Mouse (Mus musculus) lung, postnatal 14 days (tissue): ENCODE data around the gene Mrm2.
"Not testable (repeated sequence)": the region's sequence is repeated elsewhere in the genome, so short reads cannot be mapped to it uniquely, and the experiment has no call there.

Experiments
- DNase-seq: peaks from one replicate; pipeline ENCODE4 v3.0.0; 2021

Gene Mrm2

DNA sequence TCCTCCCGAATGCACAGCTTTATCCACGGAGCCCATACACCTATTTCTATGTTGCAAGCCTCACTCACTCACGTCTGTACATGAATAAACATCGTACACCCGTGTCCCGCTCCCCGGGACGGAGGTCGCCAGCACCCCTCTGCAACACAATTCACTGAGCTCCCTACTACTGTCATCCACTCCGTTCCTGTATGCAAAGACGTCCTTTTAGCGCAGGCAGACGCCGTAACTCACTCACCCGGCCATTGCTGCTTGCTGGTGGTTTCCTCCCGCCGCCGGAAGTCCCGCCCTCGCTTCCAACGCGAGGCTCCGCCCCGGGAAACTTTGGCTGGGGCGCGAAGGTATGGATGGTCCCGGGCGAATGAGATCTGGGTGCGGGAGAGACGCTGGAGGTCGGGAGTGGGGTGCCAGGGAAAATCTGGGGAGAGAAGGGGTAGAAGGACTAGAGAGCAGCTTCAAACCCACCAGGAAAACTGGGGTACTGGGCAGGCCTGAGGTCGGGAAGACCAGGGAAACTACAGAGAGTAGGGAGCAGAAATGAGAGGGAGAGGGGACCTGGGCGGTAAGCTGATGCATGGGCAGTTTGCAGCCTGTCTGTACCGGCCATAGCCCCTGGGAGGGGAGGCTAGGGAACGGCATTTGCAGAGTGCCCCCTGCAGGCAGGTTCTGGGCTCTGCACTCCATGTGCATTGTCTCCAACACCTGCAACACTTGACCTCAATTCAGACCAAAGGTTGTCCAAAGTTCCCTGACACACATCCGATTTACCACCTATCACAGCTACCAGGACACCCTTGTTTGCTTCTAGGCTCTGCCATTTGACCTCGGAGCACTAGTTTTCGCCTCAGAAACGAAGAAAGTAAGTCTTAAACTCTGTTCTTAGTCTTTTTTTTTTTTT, at the start of gene Mrm2:
Gene Mrm2 (minus strand): TSS at position 284 of the 898 bp plus-strand sequence.
- peak; percentile 84 for DNase-seq

DNA sequence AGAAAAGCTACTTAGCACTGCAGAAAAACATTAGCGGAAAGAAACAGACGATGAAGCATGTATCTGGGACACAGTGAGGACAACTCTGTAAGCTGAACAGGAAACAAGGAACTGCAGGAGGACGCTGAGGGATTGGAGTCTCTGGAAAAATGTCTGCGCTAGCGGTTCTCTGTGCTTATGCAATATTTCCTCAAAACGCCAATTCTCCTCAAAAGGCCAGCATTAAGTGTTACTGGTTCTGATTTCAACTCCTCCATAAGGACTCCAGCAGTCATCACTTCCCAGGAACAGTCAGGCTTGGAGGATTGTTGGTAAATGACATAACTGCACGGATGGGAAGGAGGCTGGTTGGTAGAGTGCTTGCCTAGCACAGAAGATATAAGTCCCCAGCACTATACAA, 49.5 kb upstream of the Mrm2 start:
- DNase-seq: peak; percentile 20

DNA sequence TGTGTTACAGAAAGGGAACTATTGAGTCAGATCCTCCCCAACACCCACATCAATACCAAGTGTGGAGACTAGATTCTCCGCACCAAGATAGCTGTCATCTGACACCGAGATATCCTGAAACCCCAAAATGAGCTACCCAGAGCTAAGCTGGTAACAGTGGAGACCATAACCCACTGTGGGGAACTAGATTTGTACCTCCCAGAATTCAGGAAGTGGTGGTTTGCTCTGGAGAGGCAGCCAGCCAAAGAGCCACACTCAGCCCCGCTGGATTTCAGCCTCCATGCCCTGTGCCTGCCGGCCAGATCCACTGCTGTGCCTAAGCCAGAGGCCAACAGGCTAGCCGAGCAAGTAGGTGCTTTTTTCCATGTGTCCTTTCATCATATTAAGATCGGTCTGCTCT, 47.6 kb upstream of the Mrm2 start:
- DNase-seq: no peak

DNA sequence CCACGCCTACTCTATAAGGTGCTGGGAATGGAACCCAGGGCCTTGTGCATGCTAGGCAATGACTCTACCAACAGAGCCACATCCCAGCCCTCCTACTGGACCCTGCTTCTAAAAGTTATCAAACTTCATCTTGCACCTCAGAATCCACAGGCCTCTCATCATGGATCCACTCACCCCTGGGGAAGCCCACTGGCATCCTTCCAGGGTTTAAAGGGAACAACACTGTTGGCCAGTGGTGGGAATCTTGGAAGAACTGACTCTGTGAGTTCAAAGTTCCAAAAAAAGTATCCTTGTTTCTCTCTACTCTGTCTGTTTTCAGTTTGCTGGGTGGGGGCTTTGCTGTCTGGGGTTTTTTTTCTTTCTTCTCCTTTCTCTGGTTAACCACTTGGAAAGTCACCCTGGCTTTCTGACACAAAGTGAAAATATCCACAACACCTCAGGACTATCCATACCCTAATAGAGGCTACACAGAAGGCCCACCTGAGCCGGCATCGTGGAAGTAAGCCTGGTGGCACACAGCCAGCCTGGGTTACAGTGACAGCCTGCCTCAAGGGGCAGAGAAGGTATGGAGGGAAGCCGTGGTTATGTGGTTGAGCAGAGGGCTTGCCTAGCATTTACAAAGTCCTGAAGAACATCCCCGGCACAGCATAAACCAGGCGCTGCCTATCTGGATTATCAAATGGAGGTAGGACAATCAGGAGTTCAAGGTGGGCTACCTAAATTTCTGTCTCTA, 46.6 kb upstream of the Mrm2 start:
- no peak for DNase-seq

DNA sequence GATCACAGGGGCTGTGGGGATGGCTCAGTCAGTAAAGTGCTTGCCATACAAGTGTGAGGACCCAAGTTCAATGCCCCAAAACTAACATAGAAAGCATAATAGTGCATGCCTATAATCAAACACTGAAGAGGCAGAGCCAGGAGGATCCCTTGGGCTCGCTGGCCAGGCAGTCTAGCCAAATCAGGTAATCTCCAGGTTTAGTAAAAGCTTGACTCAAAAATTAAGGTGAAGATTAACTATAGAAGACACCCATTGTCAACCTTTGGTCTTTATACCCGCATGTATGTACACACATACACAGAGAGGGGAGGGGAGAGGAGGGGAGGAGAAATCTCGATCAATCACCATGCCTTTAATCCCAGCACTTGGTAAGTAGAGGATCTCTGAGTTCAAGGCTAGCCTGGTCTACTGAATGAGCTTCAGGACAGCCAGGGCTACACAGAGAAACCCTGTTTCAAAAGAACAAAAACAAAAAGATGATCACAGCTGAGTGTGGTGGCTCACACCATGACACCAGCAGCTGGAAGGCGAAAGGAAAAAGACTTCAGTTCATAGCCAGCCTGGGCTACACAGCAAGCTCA, 43.6 kb upstream of the Mrm2 start:
- DNase-seq: no peak

DNA sequence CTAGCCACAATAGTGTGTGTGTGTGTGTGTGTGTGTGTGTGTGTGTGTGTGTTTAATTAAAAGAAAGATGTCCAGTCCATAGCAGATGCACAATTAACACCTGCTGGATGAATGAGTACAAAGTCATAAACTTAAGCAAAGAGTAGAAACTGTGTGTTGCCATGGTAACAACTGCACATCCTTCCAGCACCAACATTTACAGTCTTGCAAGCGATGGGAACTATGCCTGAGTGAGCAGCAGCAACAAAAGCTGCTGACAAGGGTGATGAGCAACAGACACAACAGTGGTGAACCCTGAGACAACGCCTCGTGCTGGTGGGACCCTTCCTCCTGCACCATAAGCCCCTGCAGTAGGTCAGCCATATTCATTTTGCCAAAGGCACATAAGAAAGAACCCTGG, 42.5 kb upstream of the Mrm2 start:
- DNase-seq: no peak

DNA sequence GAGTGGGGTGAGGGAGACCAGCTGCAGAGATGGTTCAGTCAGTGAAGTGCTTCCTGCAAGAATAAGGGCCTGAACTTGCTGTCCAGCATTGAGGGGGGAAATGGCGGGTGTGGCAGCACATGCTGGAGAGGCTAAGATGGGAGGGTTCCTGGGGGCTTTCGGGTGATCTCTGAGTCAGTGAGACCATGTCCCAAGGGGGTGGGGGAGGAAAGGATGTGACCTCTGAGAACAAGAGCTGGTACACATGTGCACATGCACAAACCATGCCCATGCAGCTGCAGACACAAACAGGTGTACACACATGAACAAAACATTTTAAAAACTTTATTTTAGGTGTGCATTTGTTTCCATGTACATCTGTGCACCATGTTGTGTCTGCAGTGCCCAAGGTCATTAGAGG, 42.0 kb upstream of the Mrm2 start:
- DNase-seq: no peak

DNA sequence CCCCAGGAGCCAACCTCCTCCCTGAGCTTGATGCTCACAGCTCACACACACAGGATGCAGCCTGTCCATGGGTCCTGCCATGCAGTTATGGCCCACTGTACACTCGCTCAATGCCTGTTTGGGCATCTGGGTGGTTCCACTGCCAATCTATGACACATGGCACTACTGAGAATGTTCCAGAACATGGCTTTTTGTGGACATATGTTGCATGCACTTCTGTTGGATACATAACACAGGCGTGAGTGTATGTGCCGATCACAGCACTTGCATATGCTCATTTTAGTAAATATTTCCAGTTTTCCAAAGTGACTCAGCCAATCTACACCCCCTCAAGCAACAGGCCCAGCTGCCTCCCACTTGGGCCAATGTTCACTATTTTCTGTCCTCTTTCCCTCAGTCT, 40.0 kb upstream of the Mrm2 start:
- DNase-seq: no peak

DNA sequence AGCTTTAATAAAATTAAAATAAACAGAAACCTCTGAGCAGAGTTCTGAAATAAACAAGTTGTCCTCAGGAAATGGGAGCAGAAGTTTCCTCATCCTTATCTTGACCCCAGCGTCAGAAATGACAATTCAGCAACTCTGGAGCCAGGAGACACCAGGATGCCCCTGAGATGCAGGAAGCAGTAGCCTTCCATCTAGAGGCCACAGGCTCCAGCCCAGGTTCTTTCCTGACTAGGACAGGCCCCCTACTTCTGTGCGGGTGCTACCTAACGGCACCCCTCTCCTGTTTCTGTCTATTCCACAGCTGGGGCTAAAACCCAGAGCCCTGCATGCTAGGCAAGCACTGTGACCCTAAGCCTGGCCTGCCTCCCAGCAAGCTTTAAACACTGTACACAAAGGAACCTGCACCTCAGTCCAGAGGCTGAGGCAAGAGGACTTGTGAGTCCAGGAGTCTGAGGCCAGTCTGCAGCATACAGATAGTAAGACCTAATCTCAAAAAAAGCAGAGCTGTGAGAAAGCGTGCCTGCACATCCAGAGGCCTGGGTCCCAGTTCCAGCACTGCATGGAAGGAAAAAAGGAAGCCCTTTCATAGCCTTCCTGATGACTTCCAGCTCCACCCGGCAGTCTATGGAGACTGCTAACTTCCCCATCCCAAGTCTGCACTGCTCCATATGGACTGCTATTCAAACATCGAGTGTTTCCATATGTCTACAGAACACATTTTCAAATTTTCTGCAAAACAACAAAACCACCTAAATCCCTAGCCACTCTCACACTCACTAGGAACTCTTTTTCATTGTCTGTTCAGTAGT, 39.0 kb upstream of the Mrm2 start:
- DNase-seq: peak; percentile 31

DNA sequence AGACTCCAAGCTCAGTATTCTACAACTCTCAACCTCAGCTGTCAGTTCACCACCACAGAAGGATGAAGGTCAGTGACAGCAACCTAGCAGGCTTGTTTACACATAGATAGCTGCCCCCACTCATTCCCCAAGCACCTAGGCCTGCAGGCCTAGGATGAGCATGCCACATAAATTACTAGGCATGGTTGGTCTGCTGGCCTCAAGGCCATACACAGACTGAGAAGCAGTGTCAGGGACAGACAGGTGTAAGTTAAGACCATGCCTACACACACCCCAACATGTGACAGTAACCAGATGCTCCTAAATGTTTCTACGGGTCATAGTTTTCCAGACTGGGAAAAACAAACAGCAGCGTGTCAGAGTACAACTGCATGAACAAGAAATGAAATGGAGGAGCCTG, 37.8 kb upstream of the Mrm2 start:
- no peak for DNase-seq

DNA sequence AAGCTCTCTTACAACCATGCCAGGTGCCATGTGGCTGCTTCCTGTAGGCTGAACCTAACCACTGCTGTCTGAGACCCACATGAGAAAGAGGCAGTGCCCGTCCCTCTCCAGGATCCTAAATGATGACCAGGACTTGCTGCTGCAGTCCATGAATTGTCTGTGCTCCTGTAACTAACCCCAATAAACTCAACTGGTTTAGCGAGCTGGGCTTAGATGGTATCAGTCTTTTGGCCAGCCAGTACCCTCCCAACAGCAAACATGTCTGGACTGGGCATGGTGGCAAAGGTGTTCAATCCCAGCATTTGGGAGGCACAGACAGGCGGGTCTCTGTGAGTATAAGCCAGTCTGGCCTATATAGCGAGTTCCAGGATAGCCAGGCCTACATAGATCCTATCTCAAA, 37.2 kb upstream of the Mrm2 start:
- no peak for DNase-seq

DNA sequence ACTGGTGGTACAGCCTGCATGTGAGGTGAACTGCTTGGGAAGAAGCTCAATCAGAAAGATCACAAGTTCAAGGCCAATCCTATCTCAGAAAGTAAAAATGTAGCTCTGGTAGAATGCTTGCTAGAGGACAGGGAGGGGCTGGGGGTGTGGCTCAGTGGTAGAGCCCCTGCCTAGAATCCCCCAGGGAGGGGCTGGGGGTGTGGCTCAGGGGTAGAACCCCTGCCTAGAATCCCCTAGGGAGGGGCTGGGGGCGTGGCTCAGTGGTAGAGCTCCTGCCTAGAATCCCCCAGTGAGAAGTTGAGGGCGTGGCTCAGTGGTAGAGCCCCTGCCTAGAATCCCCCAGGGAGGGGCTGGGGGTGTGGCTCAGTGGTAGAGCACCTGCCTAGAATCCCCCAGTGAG, 36.4 kb upstream of the Mrm2 start:
- not testable (repeated sequence) for DNase-seq

DNA sequence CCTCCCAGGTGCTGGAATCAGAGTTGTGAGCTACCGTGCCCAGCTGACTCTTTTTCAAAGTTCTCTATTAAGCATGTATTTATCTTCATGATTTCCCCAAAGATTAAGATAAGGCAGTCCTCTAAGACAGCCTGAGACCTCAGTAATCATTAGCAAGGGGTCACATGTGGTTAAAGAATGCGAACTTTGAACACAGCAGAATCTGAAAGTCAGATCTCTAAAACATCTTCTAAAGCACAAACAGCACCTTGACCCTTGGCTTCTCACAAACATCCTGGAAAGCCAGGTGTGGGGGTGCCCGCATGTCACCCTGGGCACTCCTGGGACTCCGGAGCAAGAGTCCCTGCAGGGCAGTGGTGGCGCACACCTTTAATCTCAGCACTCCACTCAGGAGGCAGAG, 32.7 kb upstream of the Mrm2 start:
- no peak for DNase-seq

DNA sequence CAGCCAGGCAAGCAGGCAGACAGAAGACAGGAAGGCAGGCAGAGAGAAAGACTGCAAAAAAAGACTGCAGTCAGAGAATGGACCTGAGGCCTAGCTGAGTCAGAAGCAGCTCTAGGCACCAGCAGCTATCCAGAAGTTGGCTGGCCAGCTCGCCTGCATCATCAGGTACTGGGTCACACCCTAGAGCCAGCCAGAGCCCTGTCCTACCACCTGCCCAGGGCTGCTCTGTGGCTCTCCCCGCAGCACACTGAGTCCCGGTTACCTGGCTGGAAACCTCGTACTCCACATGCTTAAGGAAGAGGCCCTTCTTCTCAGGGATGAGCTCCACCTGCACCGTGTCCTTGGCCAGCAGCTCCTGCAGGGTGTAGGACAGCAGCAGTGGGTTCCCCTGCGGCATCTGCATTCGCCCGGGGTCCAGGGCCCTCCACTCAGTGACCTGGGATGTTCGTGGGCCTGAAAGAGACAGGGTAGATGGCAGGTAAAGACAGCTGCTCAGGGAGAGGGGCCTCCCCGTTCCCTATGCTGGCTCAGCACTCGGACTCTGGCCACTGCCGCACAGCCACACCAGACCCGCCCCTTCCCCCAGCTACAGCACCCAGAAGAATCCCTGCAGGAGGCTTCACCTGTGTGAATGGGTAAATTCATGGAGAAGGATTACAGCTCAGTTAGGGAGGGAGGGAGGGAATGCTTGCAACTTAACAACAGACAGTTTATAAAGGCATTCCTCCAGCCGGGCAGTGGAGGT, 28.4 kb upstream of the Mrm2 start:
- DNase-seq: no peak

DNA sequence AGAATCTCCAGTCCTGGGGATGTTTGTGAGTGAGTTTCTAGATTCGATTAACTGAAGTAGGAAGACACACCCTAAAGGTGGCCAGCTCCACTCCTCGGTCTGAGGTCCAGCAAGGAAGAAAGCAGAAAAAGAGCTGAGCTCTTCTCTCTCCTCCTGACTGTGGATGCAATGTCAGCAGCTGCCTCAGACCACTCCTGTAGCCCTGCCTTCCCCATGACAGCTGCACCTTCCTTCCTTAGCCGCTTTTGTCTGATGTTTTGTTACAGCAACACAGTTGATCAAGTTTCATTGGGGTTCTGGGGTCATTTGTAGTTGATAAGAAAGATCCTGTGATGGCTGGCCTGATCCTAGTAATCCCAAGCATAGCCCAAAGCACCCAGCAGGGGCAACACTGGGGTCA, 25.8 kb upstream of the Mrm2 start:
- DNase-seq: no peak

DNA sequence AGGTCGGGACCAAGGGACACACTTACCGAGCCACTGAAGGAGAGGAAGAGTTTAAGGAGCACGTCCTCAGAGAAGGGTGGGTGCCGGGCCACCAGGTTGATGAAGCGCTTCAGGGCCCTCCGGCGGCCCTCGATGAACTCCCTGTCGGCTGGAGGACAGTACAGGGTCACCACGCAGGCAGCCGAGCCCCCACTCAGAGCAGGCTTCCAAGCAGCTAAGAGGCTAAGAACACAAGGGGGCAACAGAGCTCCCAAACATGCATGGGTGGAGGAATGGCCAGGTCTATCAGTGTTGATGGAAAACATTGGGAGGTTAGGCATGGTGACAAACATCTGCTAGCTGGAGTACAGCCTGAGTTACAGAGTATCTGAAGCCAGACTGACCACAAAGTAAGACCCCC, 24.2 kb upstream of the Mrm2 start:
- DNase-seq: no peak

DNA sequence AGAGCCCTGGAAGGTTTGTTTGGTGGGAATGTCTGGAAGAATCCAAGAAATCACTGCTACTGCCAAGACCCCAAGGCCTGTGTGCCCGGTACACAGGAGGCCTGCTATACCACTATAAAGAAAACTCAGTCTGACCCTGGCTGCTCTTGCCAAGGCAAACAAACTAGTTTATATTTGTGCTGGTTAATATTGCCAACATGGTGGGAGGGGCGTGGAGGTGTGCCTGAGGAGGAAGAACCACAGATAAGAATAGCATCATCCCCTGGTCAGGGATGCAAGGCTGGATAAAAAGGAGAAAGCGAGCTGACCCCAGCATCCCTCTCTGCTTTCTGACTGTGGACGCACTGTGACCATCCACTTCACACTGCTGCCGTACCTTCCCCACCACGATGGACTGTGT, 20.7 kb upstream of the Mrm2 start:
- DNase-seq: no peak

DNA sequence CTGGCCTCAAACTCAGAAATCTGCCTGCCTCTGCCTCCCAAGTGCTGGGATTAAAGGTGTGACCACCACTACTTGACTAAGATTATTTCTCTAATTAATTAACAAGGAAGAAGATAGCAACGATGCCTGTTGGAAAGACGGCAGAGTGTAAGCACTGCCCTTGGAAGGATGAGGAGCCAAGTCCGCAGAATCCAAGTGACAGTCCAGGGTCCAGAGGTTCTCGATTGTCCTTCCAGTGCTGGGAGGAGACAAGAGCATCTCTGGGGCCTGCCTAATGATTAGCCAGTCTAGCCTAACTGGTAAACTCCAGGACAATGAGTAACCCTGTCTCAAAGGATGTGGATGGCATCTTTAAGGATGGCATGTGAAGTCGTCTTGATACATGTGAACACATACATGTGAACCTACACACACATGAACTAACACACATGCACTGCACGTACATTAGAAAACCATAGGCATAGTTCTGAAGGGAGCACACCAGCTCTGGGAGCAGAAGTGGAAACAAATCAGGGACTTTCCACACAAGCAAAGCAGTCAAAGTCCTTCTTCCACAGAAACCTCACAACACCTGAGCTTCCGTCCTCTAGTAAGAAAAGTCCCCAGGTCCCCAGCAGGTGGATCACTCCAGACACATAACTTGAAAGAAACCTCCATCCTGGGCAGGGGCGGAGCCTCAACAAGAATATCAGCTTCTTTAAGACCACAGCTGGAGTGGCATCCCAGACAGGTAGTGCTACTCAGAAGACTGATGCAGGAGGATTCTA, 19.2 kb upstream of the Mrm2 start:
- DNase-seq: no peak

DNA sequence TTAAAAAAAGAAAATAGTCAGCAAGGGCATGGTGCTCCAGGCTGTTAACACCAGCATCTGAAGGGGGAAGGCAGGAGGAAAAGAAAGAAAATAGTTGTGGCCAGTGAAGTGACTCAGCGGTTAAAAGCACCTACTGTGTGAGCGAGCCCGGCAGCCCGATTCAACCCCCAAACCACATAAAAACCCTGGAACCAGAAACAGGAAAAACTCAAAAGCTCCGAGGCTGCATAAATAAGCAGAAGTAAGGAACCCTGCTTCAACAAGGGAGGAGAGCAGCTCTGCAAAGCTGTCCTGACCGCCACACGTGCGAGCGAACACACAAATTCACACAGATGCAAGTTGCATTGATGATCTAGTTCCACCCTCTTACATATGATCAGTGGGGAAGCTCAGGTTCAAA, 18.2 kb upstream of the Mrm2 start:
- DNase-seq: no peak

DNA sequence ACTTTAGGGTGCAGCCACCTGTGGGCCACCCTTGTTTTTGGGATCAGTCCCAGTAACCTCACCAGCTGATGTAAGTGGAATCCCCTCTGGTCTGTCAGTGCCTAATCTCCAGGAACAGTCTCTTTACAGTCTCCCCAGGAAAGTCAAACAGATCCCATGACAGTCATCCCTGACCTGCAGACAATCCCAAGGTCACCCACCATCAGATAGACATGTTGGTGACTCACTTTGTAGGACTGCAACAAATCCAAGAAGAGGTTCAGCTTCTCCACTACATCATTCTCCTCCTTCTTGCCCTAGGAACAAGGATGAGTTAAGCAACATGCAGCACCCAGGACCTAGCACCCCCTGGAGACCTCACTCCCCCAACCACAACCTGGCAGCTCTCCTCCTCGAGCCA, 14.4 kb upstream of the Mrm2 start:
- no peak for DNase-seq

DNA sequence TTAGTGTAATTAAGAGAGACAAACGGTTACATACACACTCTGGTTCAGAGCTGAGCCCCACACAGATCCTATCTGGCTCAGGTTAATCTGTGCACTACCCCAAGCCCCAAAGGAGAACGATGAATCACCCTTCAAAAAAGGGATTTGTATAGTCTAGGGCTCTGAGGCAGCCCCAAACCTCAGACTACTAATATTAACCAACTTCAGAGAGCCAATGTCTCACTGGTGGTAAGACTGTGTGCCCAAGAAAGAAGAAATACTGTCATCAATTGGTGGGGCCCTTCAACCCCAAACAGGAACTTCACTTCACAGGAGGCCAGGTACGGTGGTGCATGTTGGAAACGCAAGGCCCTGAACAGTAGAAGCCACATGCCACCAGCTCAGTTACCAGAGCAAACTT, 13.5 kb upstream of the Mrm2 start:
- DNase-seq: no peak

DNA sequence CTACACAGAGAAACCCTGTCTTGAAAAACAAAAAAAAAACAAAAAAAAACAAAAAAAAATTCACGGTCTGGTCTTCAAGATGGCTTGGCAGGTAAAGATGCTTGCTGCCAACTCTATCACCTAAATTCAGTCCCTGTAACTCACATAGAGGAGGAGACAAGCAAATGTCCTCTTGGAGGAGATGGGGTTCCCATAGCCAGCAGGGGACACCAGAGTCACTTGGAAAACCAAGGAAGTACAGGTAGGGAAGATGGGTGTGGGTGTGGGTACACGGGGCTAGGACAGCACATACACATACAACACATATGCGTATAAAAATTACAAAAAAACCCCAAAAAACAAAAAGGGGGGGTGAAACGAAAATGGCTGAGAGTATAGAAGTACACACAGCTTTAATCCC, 11.2 kb upstream of the Mrm2 start:
- DNase-seq: no peak
